Mouse (Mus musculus) stomach, embryonic 14.5 days (tissue): ENCODE results near the gene Kpna2. TPM values are rescaled to one million over a fixed set of nuclear protein-coding genes. Genes with fewer than 3 reads are reported as not detected.
A peak's percentile ranks its signal among the peaks of the same experiment; 100 is the strongest.

Experiments
- ATAC-seq: fragments of 200-750 bp; cut with Nextera tagmentation; 2 replicates; pipeline ENCODE4 v1.8.0; 2017; ENCODE audit warnings: low read depth, moderate TSS enrichment; ENCODE audit not compliant: insufficient number of reproducible peaks, insufficient read depth, low FRiP score
- H3K27ac ChIP-seq: fragments of 300-500 bp; sonication (generic); 2 replicates; pipeline ENCODE4 v1.5.1; 2014; ENCODE audit warnings: mild to moderate bottlenecking, low read length, moderate library complexity, mixed read lengths
- H3K27me3 ChIP-seq: fragments of 300-500 bp; sonication (generic); 2 replicates; pipeline ENCODE4 v1.6.1; 2014; ENCODE audit warnings: low read length, control low read depth, mixed read lengths; ENCODE audit not compliant: control insufficient read depth, insufficient read depth
- H3K36me3 ChIP-seq: fragments of 300-500 bp; sonication (generic); 2 replicates; pipeline ENCODE4 v1.6.1; 2014; ENCODE audit warnings: mild to moderate bottlenecking, control low read depth, low read length, moderate library complexity, mixed read lengths; ENCODE audit not compliant: control insufficient read depth, insufficient read depth
- H3K4me1 ChIP-seq: fragments of 300-500 bp; sonication (generic); 2 replicates; pipeline ENCODE4 v1.6.1; 2014; ENCODE audit warnings: low read length, control low read depth, mixed read lengths; ENCODE audit not compliant: control insufficient read depth, insufficient read depth
- H3K4me2 ChIP-seq: fragments of 300-500 bp; sonication (generic); replicated peaks from 2 replicates; pipeline ENCODE4 v1.6.1; 2014; ENCODE audit warnings: low read depth, low read length, control low read depth
- H3K4me3 ChIP-seq: fragments of 300-500 bp; sonication (generic); 2 replicates; pipeline ENCODE4 v1.5.1; 2014; ENCODE audit warnings: low read depth, low read length, control low read depth
- H3K9ac ChIP-seq: fragments of 300-500 bp; sonication (generic); replicated peaks from 2 replicates; pipeline ENCODE4 v1.6.1; 2014; ENCODE audit warnings: low read depth, mild to moderate bottlenecking, control low read depth, low read length, moderate library complexity, mixed read lengths
- H3K9me3 ChIP-seq: fragments of 300-500 bp; sonication (generic); 2 replicates; pipeline ENCODE4 v1.6.1; 2016; ENCODE audit warnings: low read depth, low read length, control low read depth; ENCODE audit not compliant: control insufficient read depth
- WGBS: fragments of 180-500 bp; shearing (Covaris S2); extraction: QIAGEN DNeasy Blood & Tissue Kit; methylation state at CpG from one replicate; pipeline ENCODE4 v1.1.7; 2014; 5-methylcytosine and 5-hydroxymethylcytosine counted together
- polyA plus RNA-seq: library from polyadenylated mRNA; unstranded; fragments of >200 nt; fragmentation: Nextera tagmentation; extraction: Ambion mirVana; gene quantifications from 2 replicates; pipeline ENCODE4 v1.2.1, GENCODE M21; 2014

Kpna2 gene
- polyA plus RNA-seq, 1 experiment from 2014 or later: 383 TPM

- WGBS: 33% methylated on average over 14 of the region's 14 CpGs
- H3K9me3 ChIP-seq: no peaks in the 10 kb centered on the region
- no peak overlapping the region for H3K4me3 ChIP-seq
- H3K36me3 ChIP-seq: no peaks in the 10 kb centered on the region
- no peak overlapping the region for H3K9ac ChIP-seq
- no peak overlapping the region for H3K4me2 ChIP-seq
- no peaks in the 10 kb centered on the region for H3K27me3 ChIP-seq
- H3K27ac ChIP-seq: no peak overlapping the region
- no peak for ATAC-seq
- no peaks in the 10 kb centered on the region for H3K4me1 ChIP-seq
These were observed 15.4 kb upstream of the Kpna2 start for GRCm38 (mm10) chr11:107014597-107015309.

- no peak overlapping the region for H3K9ac ChIP-seq
- H3K27ac ChIP-seq: no peak overlapping the region
- no peak overlapping the region for H3K4me2 ChIP-seq
- no peak for ATAC-seq
- 80% methylated on average over 11 of the region's 11 CpGs for WGBS
- no peaks in the 10 kb centered on the region for H3K4me1 ChIP-seq
- H3K4me3 ChIP-seq: no peak overlapping the region
- no peaks in the 10 kb centered on the region for H3K36me3 ChIP-seq
- no peaks in the 10 kb centered on the region for H3K27me3 ChIP-seq
- no peaks in the 10 kb centered on the region for H3K9me3 ChIP-seq
These were observed 14.8 kb upstream of the Kpna2 start for GRCm38 (mm10) chr11:107014020-107014585.

GRCm38 (mm10) chr11:107012324-107013017 lies 13.1 kb upstream of the Kpna2 start:
- Histone ChIP-seq H3K9ac (peak overlapping the region; percentile 49), H3K9me3 (no peaks in the 10 kb centered on the region), H3K36me3 (no peaks in the 10 kb centered on the region), H3K27ac (peak overlapping the region; percentile 96), H3K4me1 (no peaks in the 10 kb centered on the region), H3K27me3 (no peaks in the 10 kb centered on the region), H3K4me2 (peak overlapping the region; percentile 44), H3K4me3 (peak overlapping the region; percentile 39)
- under 1% methylated on average over 37 of the region's 37 CpGs for WGBS
- peak; percentile 93 for ATAC-seq

GRCm38 (mm10) chr11:107011669-107012323 lies 12.5 kb upstream of the Kpna2 start:
- no peaks in the 10 kb centered on the region for H3K27me3 ChIP-seq
- peak overlapping the region; percentile 39 for H3K4me3 ChIP-seq
- ATAC-seq: no peak
- no peaks in the 10 kb centered on the region for H3K9me3 ChIP-seq
- peak overlapping the region; percentile 44 for H3K4me2 ChIP-seq
- peak overlapping the region; percentile 96 for H3K27ac ChIP-seq
- no peaks in the 10 kb centered on the region for H3K4me1 ChIP-seq
- 23% methylated on average over 18 of the region's 18 CpGs for WGBS
- no peaks in the 10 kb centered on the region for H3K36me3 ChIP-seq
- peak overlapping the region; percentile 49 for H3K9ac ChIP-seq

- Histone ChIP-seq H3K9ac (no peak overlapping the region), H3K36me3 (no peaks in the 10 kb centered on the region), H3K4me2 (no peak overlapping the region), H3K27ac (no peak overlapping the region), H3K4me3 (no peak overlapping the region), H3K4me1 (no peaks in the 10 kb centered on the region), H3K9me3 (no peaks in the 10 kb centered on the region), H3K27me3 (no peaks in the 10 kb centered on the region)
- no peak for ATAC-seq
- WGBS: 72% methylated on average over 7 of the region's 7 CpGs
These were observed 11.8 kb upstream of the Kpna2 start for GRCm38 (mm10) chr11:107011171-107011570.

- no peak overlapping the region for H3K9ac ChIP-seq
- H3K4me2 ChIP-seq: no peak overlapping the region
- H3K9me3 ChIP-seq: no peaks in the 10 kb centered on the region
- WGBS: 91% methylated on average over 3 of the region's 3 CpGs
- no peak for ATAC-seq
- no peaks in the 10 kb centered on the region for H3K4me1 ChIP-seq
- H3K27me3 ChIP-seq: no peaks in the 10 kb centered on the region
- H3K36me3 ChIP-seq: no peaks in the 10 kb centered on the region
- no peak overlapping the region for H3K4me3 ChIP-seq
- H3K27ac ChIP-seq: no peak overlapping the region
These were observed 11.1 kb upstream of the Kpna2 start for GRCm38 (mm10) chr11:107010447-107010846.

- H3K4me3 ChIP-seq: no peak overlapping the region
- H3K36me3 ChIP-seq: no peaks in the 10 kb centered on the region
- no peaks in the 10 kb centered on the region for H3K9me3 ChIP-seq
- H3K4me1 ChIP-seq: no peaks in the 10 kb centered on the region
- WGBS: 80% methylated on average over 1 of the region's 1 CpGs
- ATAC-seq: no peak
- H3K4me2 ChIP-seq: no peak overlapping the region
- no peak overlapping the region for H3K27ac ChIP-seq
- H3K9ac ChIP-seq: no peak overlapping the region
- no peaks in the 10 kb centered on the region for H3K27me3 ChIP-seq
These were observed 6.2 kb upstream of the Kpna2 start for GRCm38 (mm10) chr11:107005538-107005937.
